Mouse (Mus musculus): Measurements from ENCODE around the gene Enpp7. TPM values are rescaled to one million over a fixed set of nuclear protein-coding genes. Genes with fewer than 3 reads are reported as not detected.

Enpp7 gene
- total and polyA plus RNA-seq, 2 experiments from 2014 or later, result not detected

- no peak overlapping the region for H3K9ac ChIP-seq (replicated peaks; ENCODE audit: low read depth, low read length)
- ATAC-seq (ENCODE audit: insufficient read depth, low read depth) (no peak), DNase-seq (ENCODE audit: low spot score) (no peak)
- WGBS, result 40% methylated on average over 18 of the region's 18 CpGs
- no peak overlapping the region for H3K27ac ChIP-seq (ENCODE audit: low read depth)
- H3K4me1 ChIP-seq (ENCODE audit: control insufficient read depth, insufficient read depth), result no peaks in the 10 kb centered on the region
- H3K4me3 ChIP-seq (ENCODE audit: low read depth, low read length), result no peak overlapping the region
- TF ChIP-seq CTCF (IDR thresholded peaks at IDR 0.05; ENCODE audit: low read depth) (no peak), EP300 (IDR thresholded peaks at IDR 0.05; ENCODE audit: low read depth) (no peak)
- no peaks in the 10 kb centered on the region for H3K36me3 ChIP-seq (replicated peaks; ENCODE audit: control insufficient read depth, insufficient read depth, low read length)
- H3K27me3 ChIP-seq (ENCODE audit: control insufficient read depth, insufficient read depth, low read length), result peaks cover 64% of the 10 kb centered on the region
- no peaks in the 10 kb centered on the region for H3K9me3 ChIP-seq (replicated peaks; ENCODE audit: control insufficient read depth, low read length)
- H3K4me2 ChIP-seq (ENCODE audit: low read depth, low read length), result no peak overlapping the region
Measured at GRCm38 (mm10) chr11:118972431-118973377, 15.3 kb upstream of the Enpp7 start.

GRCm38 (mm10) chr11:118974340-118974739 lies 13.6 kb upstream of the Enpp7 start:
- Histone ChIP-seq H3K9me3 (replicated peaks; ENCODE audit: control insufficient read depth, low read length) (no peaks in the 10 kb centered on the region), H3K4me1 (ENCODE audit: control insufficient read depth, insufficient read depth) (no peaks in the 10 kb centered on the region), H3K36me3 (replicated peaks; ENCODE audit: control insufficient read depth, insufficient read depth, low read length) (no peaks in the 10 kb centered on the region), H3K4me3 (ENCODE audit: low read depth, low read length) (no peak overlapping the region), H3K27me3 (ENCODE audit: control insufficient read depth, insufficient read depth, low read length) (peaks cover 72% of the 10 kb centered on the region), H3K9ac (replicated peaks; ENCODE audit: low read depth, low read length) (no peak overlapping the region), H3K4me2 (ENCODE audit: low read depth, low read length) (no peak overlapping the region), H3K27ac (ENCODE audit: low read depth) (no peak overlapping the region)
- TF ChIP-seq EP300 (IDR thresholded peaks at IDR 0.05; ENCODE audit: low read depth) (no peak), CTCF (IDR thresholded peaks at IDR 0.05; ENCODE audit: low read depth) (no peak)
- ATAC-seq (ENCODE audit: insufficient read depth, low read depth) (no peak), DNase-seq (ENCODE audit: low spot score) (no peak)
- WGBS, result 71% methylated on average over 7 of the region's 7 CpGs

GRCm38 (mm10) chr11:118975427-118975826 lies 12.6 kb upstream of the Enpp7 start:
- H3K4me1 ChIP-seq (ENCODE audit: control insufficient read depth, insufficient read depth), result no peaks in the 10 kb centered on the region
- H3K27ac ChIP-seq (ENCODE audit: low read depth), result no peak overlapping the region
- ATAC-seq (ENCODE audit: insufficient read depth, low read depth) (no peak), DNase-seq (ENCODE audit: low spot score) (peak; percentile 39)
- no peaks in the 10 kb centered on the region for H3K9me3 ChIP-seq (replicated peaks; ENCODE audit: control insufficient read depth, low read length)
- H3K36me3 ChIP-seq (replicated peaks; ENCODE audit: control insufficient read depth, insufficient read depth, low read length), result no peaks in the 10 kb centered on the region
- peaks cover 66% of the 10 kb centered on the region for H3K27me3 ChIP-seq (ENCODE audit: control insufficient read depth, insufficient read depth, low read length)
- WGBS, result 3% methylated on average over 10 of the region's 10 CpGs
- peak overlapping the region; percentile 38; the same call in 1 of the 2 replicates for H3K4me2 ChIP-seq (ENCODE audit: low read depth, low read length)
- H3K4me3 ChIP-seq (ENCODE audit: low read depth, low read length), result no peak overlapping the region
- H3K9ac ChIP-seq (replicated peaks; ENCODE audit: low read depth, low read length), result no peak overlapping the region
- TF ChIP-seq EP300 (IDR thresholded peaks at IDR 0.05; ENCODE audit: low read depth), result no peak
- peak; percentile 80 for TF ChIP-seq CTCF (IDR thresholded peaks at IDR 0.05; ENCODE audit: low read depth)

- DNase-seq (ENCODE audit: low spot score), result no peak
- Histone ChIP-seq H3K27ac (ENCODE audit: low read depth) (no peak overlapping the region), H3K36me3 (replicated peaks; ENCODE audit: control insufficient read depth, insufficient read depth, low read length) (no peaks in the 10 kb centered on the region), H3K4me1 (ENCODE audit: control insufficient read depth, insufficient read depth) (no peaks in the 10 kb centered on the region), H3K27me3 (ENCODE audit: control insufficient read depth, insufficient read depth, low read length) (peaks cover 62% of the 10 kb centered on the region), H3K4me2 (ENCODE audit: low read depth, low read length) (peak overlapping the region; percentile 38; the same call in 1 of the 2 replicates), H3K9me3 (replicated peaks; ENCODE audit: control insufficient read depth, low read length) (no peaks in the 10 kb centered on the region), H3K4me3 (ENCODE audit: low read depth, low read length) (no peak overlapping the region), H3K9ac (replicated peaks; ENCODE audit: low read depth, low read length) (no peak overlapping the region)
- no peak; the same call in 1 of the 2 replicates for ATAC-seq (ENCODE audit: insufficient read depth, low read depth)
- no peak for TF ChIP-seq EP300 (IDR thresholded peaks at IDR 0.05; ENCODE audit: low read depth)
- no peak for TF ChIP-seq CTCF (IDR thresholded peaks at IDR 0.05; ENCODE audit: low read depth)
- 17% methylated on average over 12 of the region's 12 CpGs for whole genome bisulfite sequencing
Measured at GRCm38 (mm10) chr11:118975917-118976316, 12.1 kb upstream of the Enpp7 start.

GRCm38 (mm10) chr11:118980388-118980787 lies 7.6 kb upstream of the Enpp7 start:
- no peaks in the 10 kb centered on the region for H3K4me1 ChIP-seq (ENCODE audit: control insufficient read depth, insufficient read depth)
- no peak overlapping the region for H3K4me2 ChIP-seq (ENCODE audit: low read depth, low read length)
- no peak overlapping the region for H3K4me3 ChIP-seq (ENCODE audit: low read depth, low read length)
- H3K27ac ChIP-seq (ENCODE audit: low read depth), result no peak overlapping the region
- DNase-seq (ENCODE audit: low spot score) (no peak), ATAC-seq (ENCODE audit: insufficient read depth, low read depth) (no peak)
- no peaks in the 10 kb centered on the region for H3K9me3 ChIP-seq (replicated peaks; ENCODE audit: control insufficient read depth, low read length)
- 75% methylated on average over 2 of the region's 2 CpGs for WGBS
- no peak overlapping the region for H3K9ac ChIP-seq (replicated peaks; ENCODE audit: low read depth, low read length)
- TF ChIP-seq EP300 (IDR thresholded peaks at IDR 0.05; ENCODE audit: low read depth) (no peak), CTCF (IDR thresholded peaks at IDR 0.05; ENCODE audit: low read depth) (no peak)
- peaks cover 31% of the 10 kb centered on the region for H3K27me3 ChIP-seq (ENCODE audit: control insufficient read depth, insufficient read depth, low read length)
- H3K36me3 ChIP-seq (replicated peaks; ENCODE audit: control insufficient read depth, insufficient read depth, low read length), result no peaks in the 10 kb centered on the region
